1 mouse cellular context compared by ENCODE assay signal in genomic region chr11:101172434-101172815, GRCm38 (mm10).
TF ChIP-seq lines count a peak whose summit lies in the region.

No protein-coding gene starts in this region.

TF ChIP-seq in MEL, 35 proteins besides CTCF, POLR2A, EP300 and RAD21 (continued from another document):
- TF ChIP-seq BHLHE40 (IDR thresholded peaks at IDR 0.05; ENCODE audit: borderline replicate concordance, low read depth, low read length) (no peak), RCOR1 (IDR thresholded peaks at IDR 0.05; ENCODE audit: low read depth, low read length) (peak; percentile 99), ELF1 (IDR thresholded peaks at IDR 0.05; ENCODE audit: low read depth, low read length) (no peak), NELFE (IDR thresholded peaks at IDR 0.05; ENCODE audit: low read depth, low read length) (no peak), MAFK (IDR thresholded peaks at IDR 0.05; ENCODE audit: borderline replicate concordance, low read depth, low read length) (no peak), JUND (IDR thresholded peaks at IDR 0.05; ENCODE audit: low read depth, low read length) (no peak), ZKSCAN1 (IDR thresholded peaks at IDR 0.05; ENCODE audit: low read depth, low read length) (no peak), ZMIZ1 (IDR thresholded peaks at IDR 0.05; ENCODE audit: low read depth, low read length) (no peak), MXI1 (IDR thresholded peaks at IDR 0.05; ENCODE audit: low read depth, low read length) (no peak), USF2 (IDR thresholded peaks at IDR 0.05; ENCODE audit: borderline replicate concordance in 1 of 2, insufficient read depth in 1 of 2, low read depth in 1 of 2, low read length in 2 of 2) (no peak), ZC3H11A (IDR thresholded peaks at IDR 0.05; ENCODE audit: low read depth, low read length) (no peak)
